In the genomic region with DNA sequence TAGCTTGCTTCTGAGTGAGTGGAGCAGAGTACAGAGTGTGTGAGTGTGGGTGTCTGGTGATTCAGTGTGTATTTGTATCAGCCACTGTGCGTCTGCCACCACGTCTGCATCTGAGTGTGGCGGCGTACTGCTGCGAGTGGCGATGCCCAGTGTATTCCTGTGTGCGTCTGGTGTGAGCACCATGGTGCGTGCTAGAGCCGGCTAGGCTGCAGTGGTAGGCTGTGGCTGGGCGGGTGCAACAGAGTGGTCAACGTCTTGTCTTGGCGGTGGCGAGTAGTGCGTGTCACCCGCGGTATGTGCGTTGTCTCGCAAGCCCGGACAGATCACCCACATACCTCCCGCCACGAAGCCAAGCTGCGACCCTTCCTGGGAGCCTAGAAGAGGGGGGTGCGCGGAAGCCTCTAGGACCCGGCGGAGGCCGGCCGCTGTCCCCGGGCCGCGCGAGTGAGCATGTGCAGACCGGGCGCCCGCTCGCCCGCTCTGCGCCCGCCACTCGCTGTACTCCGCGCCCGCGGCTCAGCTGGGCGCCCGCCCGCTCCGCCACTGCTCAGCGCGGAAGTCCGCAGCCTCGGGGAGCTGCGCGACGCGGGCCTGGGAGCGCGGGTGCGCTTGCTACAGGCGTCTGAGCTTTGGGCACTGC, we compare ENCODE assay signal across 9 mouse cellular contexts. TPM values are rescaled to one million over a fixed set of nuclear protein-coding genes. Genes with fewer than 3 reads are reported as not detected.
A peak's percentile ranks its signal among the peaks of the same experiment; 100 is the strongest.
DNase-seq lines count a peak whose midpoint lies in the region; ATAC-seq lines count a peak whose summit lies in the region.
"Had no signal": no experiment of that assay in that cellular context is flagged by ENCODE, and none has a peak within 500 bp of the region (broad histone marks: within the 10 kb centered on the region; RNA-seq: fewer than 3 reads in every experiment).

No protein-coding gene starts in this region.

- peaks cover 40% of the 10 kb centered on the region for H3K4me1 ChIP-seq in forebrain, embryonic 15.5 days
- peaks cover 34% of the 10 kb centered on the region for H3K4me1 ChIP-seq in hindbrain, embryonic 16.5 days (ENCODE audit: control insufficient read depth, insufficient read depth, low read depth, low read length)
- peaks cover 70% of the 10 kb centered on the region for H3K4me1 ChIP-seq in midbrain, embryonic 10.5 days
- H3K4me1 ChIP-seq in stomach, embryonic 16.5 days (ENCODE audit: control insufficient read depth, insufficient read depth, low read length), result no peaks in the 10 kb centered on the region

- H3K9me3 ChIP-seq in forebrain, embryonic 15.5 days, result no peaks in the 10 kb centered on the region
- no peaks in the 10 kb centered on the region for H3K9me3 ChIP-seq in hindbrain, embryonic 16.5 days (ENCODE audit: control insufficient read depth, low read length)
- H3K9me3 ChIP-seq in midbrain, embryonic 10.5 days (replicated peaks), result no peaks in the 10 kb centered on the region
- H3K9me3 ChIP-seq in stomach, embryonic 16.5 days (replicated peaks; ENCODE audit: control insufficient read depth, low read length), result no peaks in the 10 kb centered on the region

- under 1% methylated on average over 60 of the region's 60 CpGs for whole genome bisulfite sequencing in forebrain, embryonic 15.5 days
- WGBS in hindbrain, embryonic 16.5 days, result under 1% methylated on average over 60 of the region's 60 CpGs
- WGBS in midbrain, embryonic 10.5 days, result 2% methylated on average over 54 of the region's 60 CpGs
- under 1% methylated on average over 60 of the region's 60 CpGs for WGBS in stomach, embryonic 16.5 days

- H3K9ac ChIP-seq in forebrain, embryonic 15.5 days (replicated peaks), result peak overlapping the region; percentile 78
- peak overlapping the region; percentile 91 for H3K9ac ChIP-seq in hindbrain, embryonic 16.5 days (ENCODE audit: low read depth, low read length)
- peak overlapping the region; percentile 62 for H3K9ac ChIP-seq in stomach, embryonic 16.5 days (ENCODE audit: low read length)

- H3K27ac ChIP-seq in forebrain, embryonic 15.5 days (replicated peaks), result peak overlapping the region; percentile 79
- peak overlapping the region; percentile 84 for H3K27ac ChIP-seq in hindbrain, embryonic 16.5 days (ENCODE audit: low read depth, low read length)
- H3K27ac ChIP-seq in midbrain, embryonic 10.5 days (replicated peaks), result peak overlapping the region; percentile 96
- no peak overlapping the region for H3K27ac ChIP-seq in stomach, embryonic 16.5 days (ENCODE audit: low read length)

- peak; percentile 95 for ATAC-seq in forebrain, embryonic 15.5 days (replicated peaks)
- peak; percentile 94 for ATAC-seq in hindbrain, embryonic 16.5 days
- peak; percentile 51; the same call in 1 of the 2 replicates for ATAC-seq in stomach, embryonic 16.5 days (ENCODE audit: insufficient read depth, low FRiP score)

- DNase-seq in T-cell, adult 2 months (ENCODE audit: low spot score), result peak; percentile 16
- peak; percentile 73 for DNase-seq in cerebellum, adult 11 months
- DNase-seq in left cerebral cortex, postnatal 10 days (ENCODE audit: extremely low spot score in 1 of 2, low spot score in 2 of 2), result peak; percentile 64 to 81
- peak; percentile 79 for DNase-seq in midbrain, embryonic 10.5 days (ENCODE audit: low spot score)
- no peak for DNase-seq in urinary bladder, postnatal 36 days (ENCODE audit: low spot score in 2 of 2)

- intact Hi-C loops in left cerebral cortex, postnatal 10 days (cut with DNase I), result loop anchor here (2.0 kb wide), 1 partner anchor 268 kb away; no protein-coding TSS in a partner anchor

- H3K4me2 ChIP-seq in forebrain, embryonic 15.5 days (replicated peaks), result peak overlapping the region; percentile 87
- H3K4me2 ChIP-seq in hindbrain, embryonic 16.5 days (ENCODE audit: low read length), result peak overlapping the region; percentile 82
- H3K4me2 ChIP-seq in stomach, embryonic 16.5 days (ENCODE audit: low read depth, low read length), result peak overlapping the region; percentile 79

- no peaks in the 10 kb centered on the region for H3K36me3 ChIP-seq in forebrain, embryonic 15.5 days
- H3K36me3 ChIP-seq in hindbrain, embryonic 16.5 days (ENCODE audit: control insufficient read depth, insufficient read depth, low read length), result no peaks in the 10 kb centered on the region
- no peaks in the 10 kb centered on the region for H3K36me3 ChIP-seq in midbrain, embryonic 10.5 days
- H3K36me3 ChIP-seq in stomach, embryonic 16.5 days (ENCODE audit: control insufficient read depth, insufficient read depth, low read length), result no peaks in the 10 kb centered on the region

- peak overlapping the region; percentile 68 for H3K4me3 ChIP-seq in forebrain, embryonic 15.5 days
- H3K4me3 ChIP-seq in hindbrain, embryonic 16.5 days (ENCODE audit: low read length), result peak overlapping the region; percentile 88
- peak overlapping the region; percentile 94 for H3K4me3 ChIP-seq in midbrain, embryonic 10.5 days
- H3K4me3 ChIP-seq in stomach, embryonic 16.5 days (replicated peaks; ENCODE audit: low read length), result peak overlapping the region; percentile 54

- H3K27me3 ChIP-seq in forebrain, embryonic 15.5 days, result no peaks in the 10 kb centered on the region
- no peaks in the 10 kb centered on the region for H3K27me3 ChIP-seq in hindbrain, embryonic 16.5 days (replicated peaks; ENCODE audit: control insufficient read depth, insufficient read depth, low read length)
- peaks cover 41% of the 10 kb centered on the region for H3K27me3 ChIP-seq in midbrain, embryonic 10.5 days (ENCODE audit: low read depth, poor library complexity, severe bottlenecking)
- H3K27me3 ChIP-seq in stomach, embryonic 16.5 days (ENCODE audit: control insufficient read depth, insufficient read depth, low read length), result peaks cover 32% of the 10 kb centered on the region

RNA-seq across cellular contexts. Expression of gene Wscd1, which starts 0.9 kb away (rescaled TPM):
- polyA plus RNA-seq in forebrain, embryonic 15.5 days (2015; fragmentation: Nextera tagmentation; extraction: Ambion mirVana), result 52.2 and 58.4 TPM in 2 replicates
- polyA plus RNA-seq in hindbrain, embryonic 16.5 days (2015; fragmentation: Nextera tagmentation; extraction: Ambion mirVana), result 98.8 and 106 TPM in 2 replicates
- total RNA-seq in left cerebral cortex, postnatal 10 days (2021), result 10 to 100 TPM; 65.2 to 69.8 TPM
- polyA plus RNA-seq in midbrain, embryonic 10.5 days (2016; fragmentation: Nextera tagmentation; extraction: Ambion mirVana), result 61.5 and 86.9 TPM in 2 replicates
- polyA plus RNA-seq in stomach, embryonic 16.5 days (2015; fragmentation: Nextera tagmentation; extraction: Ambion mirVana), result 2.6 and 3.5 TPM in 2 replicates
- total RNA-seq: common myeloid progenitor, adult 5-6 weeks had no signal

Comparison
In these comparisons a context has a peak if more than half of its experiments do, and no peak if none do; other contexts are left out.
1. DNase-seq: peak in T-cell, adult 2 months (single experiment), cerebellum, adult 11 months (single experiment), left cerebral cortex, postnatal 10 days (2 of 2) and midbrain, embryonic 10.5 days (single experiment); none in urinary bladder, postnatal 36 days (0 of 2).
2. RNA of gene Wscd1, which starts 0.9 kb away (polyA plus RNA-seq): 98.8 to 106 TPM in hindbrain, embryonic 16.5 days, 61.5 to 86.9 TPM in midbrain, embryonic 10.5 days and 52.2 to 58.4 TPM in forebrain, embryonic 15.5 days; 2.6 to 3.5 TPM in stomach, embryonic 16.5 days; every median in the first group is over 10 times any median in the second.
3. Peak in every context shown above with its lines, with median percentiles within 50 percentile points of each other: ATAC-seq, H3K4me2 ChIP-seq, H3K4me3 ChIP-seq and H3K9ac ChIP-seq.